Mouse (Mus musculus) left cerebral cortex, adult 18-20 months (tissue): ENCODE measurements at regions not wholly inside any gene's neighbourhood (a gene's known extent, or its start where the extent isn't known, plus 50 kb on each side); places are given as distances from the start of the nearest gene placed in this dataset.

Source experiments
- DNase-seq, 2 experiments: peaks; one replicate each; pipeline ENCODE4 v3.0.0; 2021 to 2022; ENCODE audit warnings: low spot score in 2 of 2, mixed read lengths in 1 of 2

DNA sequence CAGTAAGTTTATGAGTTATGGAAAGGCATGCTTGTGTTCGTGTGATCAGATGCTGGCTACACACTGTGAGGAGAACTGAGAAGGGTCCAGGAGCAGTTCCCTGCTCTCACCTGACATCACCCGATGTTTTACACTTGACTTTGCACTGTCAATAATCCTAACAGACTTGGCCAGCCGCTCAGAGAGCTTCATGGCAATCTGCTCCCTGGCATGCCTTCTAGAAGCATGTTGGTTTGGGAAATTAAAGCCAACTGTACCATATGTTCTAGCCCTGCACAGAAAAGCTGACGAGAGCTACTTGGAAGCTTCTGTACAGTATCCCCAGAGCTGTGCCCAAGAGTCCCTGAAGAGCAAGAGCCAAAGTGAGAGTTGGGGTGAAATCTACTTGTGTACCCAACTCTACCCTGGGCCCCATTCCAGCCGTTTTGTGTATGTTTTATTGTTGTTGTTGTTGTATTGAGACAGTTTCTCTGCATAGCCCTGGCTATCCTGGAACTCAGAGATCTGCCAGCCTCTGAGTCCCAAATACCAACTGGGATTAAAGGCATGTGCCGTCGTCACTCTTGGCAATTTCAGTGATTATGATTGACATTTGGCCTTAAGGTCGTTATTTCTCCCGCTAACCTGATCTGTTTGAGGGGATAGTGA is 56.5 kb upstream of the Cnksr3 start:
- DNase-seq: peak; percentile 12

DNA sequence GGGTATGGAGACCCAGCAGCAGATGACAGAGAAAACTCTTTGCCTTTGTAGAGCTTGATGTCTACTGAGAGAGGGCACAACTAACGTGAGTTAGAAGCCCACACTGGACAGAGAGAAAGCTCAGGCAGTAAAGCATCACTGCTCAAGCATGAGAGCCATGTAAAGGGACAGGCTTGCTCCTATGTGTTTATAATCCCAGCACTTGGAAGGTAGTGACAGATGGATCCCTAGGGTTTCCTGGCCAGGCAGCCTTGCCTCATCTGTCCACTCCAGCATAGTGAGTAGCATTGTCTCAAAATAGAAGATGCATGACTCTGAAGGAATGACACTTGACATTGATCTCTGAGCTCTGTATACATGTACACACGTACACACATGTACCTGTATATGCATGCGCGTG is 55.9 kb upstream of the Cnksr3 start:
- no peak for DNase-seq

DNA sequence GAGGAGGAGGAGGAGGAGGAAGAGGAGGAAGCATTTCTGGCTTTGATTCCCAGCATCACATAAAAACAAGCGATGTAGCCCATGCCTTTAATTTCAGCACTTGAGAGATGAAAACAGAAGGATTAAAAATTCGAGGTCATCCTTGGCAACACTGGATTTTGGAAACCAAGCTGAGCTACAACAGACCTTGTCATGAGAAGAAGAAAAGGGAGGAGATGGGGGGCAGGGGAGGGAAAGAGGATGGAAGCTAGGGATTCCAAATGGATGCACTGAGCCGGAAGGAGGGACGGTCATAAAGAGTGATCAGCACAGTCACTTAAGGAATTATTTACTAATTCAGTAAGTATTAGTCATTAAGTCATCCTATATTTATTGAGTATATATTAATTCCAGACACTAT is 55.1 kb upstream of the Cnksr3 start:
- no peak for DNase-seq

DNA sequence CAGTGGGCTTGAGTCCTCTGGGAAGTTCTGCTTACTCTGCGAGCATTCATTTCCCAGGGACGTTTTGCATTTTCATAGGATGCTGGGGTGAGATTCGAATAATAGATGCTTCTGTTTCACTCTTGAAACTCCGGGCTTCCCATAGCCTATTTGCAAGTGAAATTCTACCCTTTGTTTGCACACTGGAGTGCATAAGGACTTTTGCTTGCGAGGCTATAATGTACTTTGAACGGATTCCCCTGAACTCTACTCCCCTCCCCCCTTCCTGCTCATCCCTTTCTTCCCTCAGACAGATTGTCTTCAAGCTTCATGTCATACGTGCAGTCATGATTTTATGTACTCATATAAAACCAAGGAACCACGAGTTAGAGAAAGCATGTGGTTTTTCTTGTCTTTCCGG is 53.4 kb upstream of the Cnksr3 start:
- DNase-seq: no peak

DNA sequence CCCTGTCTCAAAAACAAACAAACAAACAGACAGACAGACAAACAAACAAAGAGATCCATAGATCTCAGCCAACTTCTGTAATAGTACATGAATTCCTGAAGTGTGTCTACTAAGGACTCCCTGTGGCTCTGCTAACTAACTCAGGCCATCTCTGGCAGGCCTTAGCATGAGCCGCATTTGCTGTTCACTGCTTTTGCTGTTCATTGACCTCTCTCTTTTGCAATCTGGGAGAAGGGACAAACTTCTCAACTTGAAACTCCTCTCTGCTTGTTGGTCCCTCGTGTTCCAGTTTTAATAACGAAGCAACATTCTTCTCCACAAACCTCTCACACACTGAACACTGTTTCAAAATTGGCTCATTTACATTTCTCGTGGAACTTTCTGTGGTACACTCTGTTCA is 52.7 kb upstream of the Cnksr3 start:
- no peak for DNase-seq
